Mouse (Mus musculus): ENCODE measurements around the gene Slc29a3. TPM values are rescaled to one million over a fixed set of nuclear protein-coding genes. Genes with fewer than 3 reads are reported as not detected.
"Not testable (repeated sequence)": the region's sequence is repeated elsewhere in the genome, so short reads cannot be mapped to it uniquely, and the experiment has no call there.

Slc29a3 gene
- polyA plus RNA-seq, 1 experiment from 2014 or later: 4.4 TPM

DNA sequence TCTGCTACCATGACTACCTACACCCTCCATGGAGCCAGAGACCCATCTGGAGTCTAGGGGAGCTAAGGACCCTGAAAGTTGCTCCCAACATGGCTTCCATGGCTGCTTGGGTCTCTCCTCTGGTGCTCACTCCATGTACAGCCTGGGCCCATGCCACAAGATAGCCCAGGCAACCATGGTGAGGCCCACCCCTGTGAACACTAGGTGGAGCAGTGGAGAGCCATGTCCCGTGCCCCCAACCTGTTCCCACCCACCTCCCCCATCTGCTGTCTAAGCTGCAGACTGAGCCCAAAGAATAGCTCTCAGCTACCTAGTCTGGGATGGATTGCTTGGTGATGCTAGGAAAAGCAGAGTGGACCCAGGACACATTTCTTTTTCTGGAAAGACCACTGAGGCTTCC lies 29.2 kb downstream of the Slc29a3 start:
- Histone ChIP-seq H3K27me3 (ENCODE audit: control insufficient read depth, insufficient read depth, low read depth, low read length) (no peaks in the 10 kb centered on the region), H3K4me3 (ENCODE audit: low read depth, low read length) (no peak overlapping the region), H3K9ac (ENCODE audit: low read depth, low read length) (no peak overlapping the region), H3K9me3 (replicated peaks; ENCODE audit: control insufficient read depth, low read length) (no peaks in the 10 kb centered on the region), H3K4me2 (ENCODE audit: low read depth, low read length) (no peak overlapping the region), H3K27ac (ENCODE audit: low read length) (no peak overlapping the region), H3K36me3 (ENCODE audit: control insufficient read depth, insufficient read depth) (no peaks in the 10 kb centered on the region), H3K4me1 (ENCODE audit: control insufficient read depth, low read depth, low read length) (no peaks in the 10 kb centered on the region)
- no peak for ATAC-seq (ENCODE audit: low read depth)
- 30% methylated on average over 1 of the region's 1 CpGs for WGBS (ENCODE audit: insufficient replicate concordance)

DNA sequence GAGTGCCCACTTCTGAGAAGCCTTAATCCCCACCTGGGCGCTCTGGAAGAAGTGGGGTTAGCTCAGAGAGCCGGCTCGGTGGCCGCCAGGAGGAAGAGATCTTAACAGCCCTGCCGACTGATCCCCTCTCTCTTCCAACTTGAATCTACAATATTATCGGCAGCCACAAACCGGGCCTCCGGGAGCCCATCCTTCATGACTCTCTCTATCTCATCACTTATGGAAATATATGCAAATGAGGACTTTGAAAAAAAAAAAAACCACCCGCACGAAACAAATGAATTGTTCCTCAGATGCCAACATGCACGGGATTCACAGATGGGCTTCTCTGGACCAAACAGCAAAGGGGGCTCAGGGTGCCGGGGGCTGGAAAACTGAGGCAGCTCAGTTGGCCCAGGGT lies 31.0 kb downstream of the Slc29a3 start:
- no peak overlapping the region for H3K9ac ChIP-seq (ENCODE audit: low read depth, low read length)

DNA sequence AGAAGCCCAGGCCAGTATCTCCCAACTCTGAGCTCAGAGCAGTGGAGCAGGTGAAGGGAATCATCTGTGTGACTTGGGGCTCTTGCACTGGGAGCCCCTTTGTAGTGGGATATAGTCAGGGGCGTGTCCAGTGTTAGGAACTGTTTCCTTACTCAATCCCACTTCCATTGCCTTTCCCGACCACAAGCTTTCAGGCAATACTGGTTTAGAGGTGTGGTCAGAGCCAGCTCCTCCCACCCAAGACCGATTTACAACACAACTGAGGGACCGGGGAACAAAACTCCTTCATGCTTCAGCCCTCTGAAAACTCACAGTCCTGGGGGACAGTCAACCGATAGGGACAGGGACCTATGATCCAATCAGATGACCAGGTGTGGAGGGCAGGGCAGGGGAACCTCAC lies 32.1 kb downstream of the Slc29a3 start:
- no peak for ATAC-seq (ENCODE audit: low read depth)
- Histone ChIP-seq H3K9me3 (replicated peaks; ENCODE audit: control insufficient read depth, low read length) (no peaks in the 10 kb centered on the region), H3K27ac (ENCODE audit: low read length) (no peak overlapping the region), H3K9ac (ENCODE audit: low read depth, low read length) (no peak overlapping the region), H3K4me1 (ENCODE audit: control insufficient read depth, low read depth, low read length) (no peaks in the 10 kb centered on the region), H3K36me3 (ENCODE audit: control insufficient read depth, insufficient read depth) (no peaks in the 10 kb centered on the region), H3K27me3 (ENCODE audit: control insufficient read depth, insufficient read depth, low read depth, low read length) (no peaks in the 10 kb centered on the region), H3K4me3 (ENCODE audit: low read depth, low read length) (no peak overlapping the region), H3K4me2 (ENCODE audit: low read depth, low read length) (no peak overlapping the region)
- 63% methylated on average over 5 of the region's 5 CpGs for WGBS (ENCODE audit: insufficient replicate concordance)

More for the DNA sequence above, 31.0 kb downstream of the Slc29a3 start:
- 67% methylated on average over 12 of the region's 12 CpGs for WGBS (ENCODE audit: insufficient replicate concordance)
- no peaks in the 10 kb centered on the region for H3K36me3 ChIP-seq (ENCODE audit: control insufficient read depth, insufficient read depth)
- H3K27me3 ChIP-seq (ENCODE audit: control insufficient read depth, insufficient read depth, low read depth, low read length): no peaks in the 10 kb centered on the region
- H3K4me2 ChIP-seq (ENCODE audit: low read depth, low read length): no peak overlapping the region
- H3K4me1 ChIP-seq (ENCODE audit: control insufficient read depth, low read depth, low read length): no peaks in the 10 kb centered on the region
- H3K4me3 ChIP-seq (ENCODE audit: low read depth, low read length): no peak overlapping the region
- no peak for ATAC-seq (ENCODE audit: low read depth)
- no peaks in the 10 kb centered on the region for H3K9me3 ChIP-seq (replicated peaks; ENCODE audit: control insufficient read depth, low read length)
- H3K27ac ChIP-seq (ENCODE audit: low read length): no peak overlapping the region

DNA sequence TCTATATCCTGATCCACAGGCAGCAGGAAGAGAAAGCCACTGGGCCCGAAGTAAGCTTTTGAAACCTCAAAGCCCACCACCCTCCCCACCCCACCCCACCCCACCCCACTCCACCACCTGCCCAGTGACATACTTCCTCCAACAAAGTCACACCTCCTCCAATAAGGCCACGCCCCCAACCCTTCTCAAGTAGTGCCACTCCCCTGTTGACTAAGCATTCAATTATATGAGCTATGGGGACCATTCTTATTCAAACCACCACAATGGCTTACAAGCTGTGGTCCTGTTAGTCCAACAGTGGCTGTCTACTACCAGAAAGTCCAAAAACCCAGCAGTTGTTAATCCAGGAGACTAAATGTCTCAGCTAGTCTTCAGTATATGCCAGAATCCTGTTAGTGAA lies 34.1 kb downstream of the Slc29a3 start:
- no peaks in the 10 kb centered on the region for H3K9me3 ChIP-seq (replicated peaks; ENCODE audit: control insufficient read depth, low read length)
- no peaks in the 10 kb centered on the region for H3K27me3 ChIP-seq (ENCODE audit: control insufficient read depth, insufficient read depth, low read depth, low read length)
- H3K27ac ChIP-seq (ENCODE audit: low read length): no peak overlapping the region
- WGBS (ENCODE audit: insufficient replicate concordance): 66% methylated on average over 2 of the region's 2 CpGs
- H3K36me3 ChIP-seq (ENCODE audit: control insufficient read depth, insufficient read depth): no peaks in the 10 kb centered on the region
- no peak overlapping the region for H3K9ac ChIP-seq (ENCODE audit: low read depth, low read length)
- no peaks in the 10 kb centered on the region for H3K4me1 ChIP-seq (ENCODE audit: control insufficient read depth, low read depth, low read length)
- H3K4me2 ChIP-seq (ENCODE audit: low read depth, low read length): no peak overlapping the region
- no peak for ATAC-seq (ENCODE audit: low read depth)
- no peak overlapping the region for H3K4me3 ChIP-seq (ENCODE audit: low read depth, low read length)

DNA sequence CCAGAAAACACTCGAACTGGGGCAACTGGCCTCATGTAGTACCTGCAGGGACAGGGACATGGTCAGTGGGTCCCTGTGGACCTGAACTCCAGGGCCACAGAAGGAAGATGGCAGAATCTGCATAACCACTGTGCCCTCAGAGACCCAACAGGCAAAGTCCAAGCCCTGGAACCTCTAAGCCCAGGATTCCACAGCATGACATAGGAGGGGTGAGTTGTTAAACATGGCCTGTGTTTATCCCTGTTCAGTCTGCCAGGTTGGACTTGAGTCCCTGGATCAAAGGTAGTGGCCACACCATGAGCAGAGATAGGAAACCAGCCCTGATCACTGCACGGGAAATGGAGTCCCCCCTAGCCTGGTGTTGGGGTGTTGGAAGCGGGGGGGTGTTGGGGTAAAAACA lies 36.1 kb downstream of the Slc29a3 start:
- Histone ChIP-seq H3K27me3 (ENCODE audit: control insufficient read depth, insufficient read depth, low read depth, low read length) (no peaks in the 10 kb centered on the region), H3K36me3 (ENCODE audit: control insufficient read depth, insufficient read depth) (no peaks in the 10 kb centered on the region), H3K9ac (ENCODE audit: low read depth, low read length) (no peak overlapping the region), H3K27ac (ENCODE audit: low read length) (no peak overlapping the region), H3K9me3 (replicated peaks; ENCODE audit: control insufficient read depth, low read length) (no peaks in the 10 kb centered on the region), H3K4me1 (ENCODE audit: control insufficient read depth, low read depth, low read length) (no peaks in the 10 kb centered on the region), H3K4me2 (ENCODE audit: low read depth, low read length) (no peak overlapping the region), H3K4me3 (ENCODE audit: low read depth, low read length) (no peak overlapping the region)
- WGBS (ENCODE audit: insufficient replicate concordance): 64% methylated on average over 3 of the region's 3 CpGs
- ATAC-seq (ENCODE audit: low read depth): peak; percentile 51; the same call in 1 of the 2 replicates

DNA sequence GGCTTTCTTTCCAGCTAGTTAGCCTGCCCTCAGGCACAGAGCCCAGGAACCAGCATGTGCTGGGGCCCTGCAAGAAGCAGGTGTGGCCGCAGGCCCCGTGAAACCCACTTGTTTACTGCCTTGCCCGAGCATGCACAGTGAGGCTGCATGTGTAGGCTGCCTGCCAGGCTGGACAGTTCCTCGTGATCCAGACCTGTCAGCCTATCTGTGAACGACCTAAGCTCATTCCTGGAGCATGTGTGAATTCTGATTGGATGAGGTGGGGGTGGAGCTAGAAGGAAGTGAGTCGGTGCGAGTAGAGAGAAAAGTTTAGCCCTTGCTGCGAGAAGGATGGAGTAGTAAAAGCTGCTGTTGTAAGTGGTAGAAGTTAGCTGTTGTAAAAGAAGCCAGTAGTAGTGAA lies 40.3 kb downstream of the Slc29a3 start:
- not testable (repeated sequence) for H3K27ac ChIP-seq (ENCODE audit: low read length); H3K9me3 ChIP-seq (replicated peaks; ENCODE audit: control insufficient read depth, low read length); H3K9ac ChIP-seq (ENCODE audit: low read depth, low read length); H3K4me3 ChIP-seq (ENCODE audit: low read depth, low read length); H3K4me2 ChIP-seq (ENCODE audit: low read depth, low read length); H3K36me3 ChIP-seq (ENCODE audit: control insufficient read depth, insufficient read depth); H3K27me3 ChIP-seq (ENCODE audit: control insufficient read depth, insufficient read depth, low read depth, low read length); ATAC-seq (ENCODE audit: low read depth); H3K4me1 ChIP-seq (ENCODE audit: control insufficient read depth, low read depth, low read length)
- 56% methylated on average over 8 of the region's 8 CpGs for WGBS (ENCODE audit: insufficient replicate concordance)

DNA sequence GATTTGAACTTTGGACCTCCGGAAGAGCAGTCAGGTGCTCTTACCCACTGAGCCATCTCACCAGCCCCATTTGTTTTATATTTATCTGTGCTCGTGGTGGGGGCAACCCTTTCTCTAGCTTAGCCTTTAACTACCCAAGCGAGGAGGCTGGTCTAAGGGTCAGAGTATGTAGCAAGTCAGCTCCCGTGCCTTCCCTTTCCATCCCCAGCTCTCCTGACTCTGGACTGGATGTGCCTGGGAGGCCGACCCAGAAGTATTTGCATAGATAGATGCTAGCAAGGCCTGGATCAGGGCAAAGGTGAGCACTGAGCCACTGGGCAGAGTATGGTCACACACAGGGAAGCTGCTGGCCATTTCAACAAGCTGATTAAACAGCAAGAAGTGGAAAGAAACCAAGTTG lies 43.8 kb downstream of the Slc29a3 start:
- Histone ChIP-seq H3K9ac (ENCODE audit: low read depth, low read length) (no peak overlapping the region), H3K9me3 (replicated peaks; ENCODE audit: control insufficient read depth, low read length) (no peaks in the 10 kb centered on the region), H3K27ac (ENCODE audit: low read length) (no peak overlapping the region), H3K4me1 (ENCODE audit: control insufficient read depth, low read depth, low read length) (no peaks in the 10 kb centered on the region), H3K36me3 (ENCODE audit: control insufficient read depth, insufficient read depth) (no peaks in the 10 kb centered on the region), H3K27me3 (ENCODE audit: control insufficient read depth, insufficient read depth, low read depth, low read length) (no peaks in the 10 kb centered on the region), H3K4me3 (ENCODE audit: low read depth, low read length) (no peak overlapping the region), H3K4me2 (ENCODE audit: low read depth, low read length) (no peak overlapping the region)
- 48% methylated on average over 5 of the region's 5 CpGs for WGBS (ENCODE audit: insufficient replicate concordance)
- ATAC-seq (ENCODE audit: low read depth): peak; percentile 72

DNA sequence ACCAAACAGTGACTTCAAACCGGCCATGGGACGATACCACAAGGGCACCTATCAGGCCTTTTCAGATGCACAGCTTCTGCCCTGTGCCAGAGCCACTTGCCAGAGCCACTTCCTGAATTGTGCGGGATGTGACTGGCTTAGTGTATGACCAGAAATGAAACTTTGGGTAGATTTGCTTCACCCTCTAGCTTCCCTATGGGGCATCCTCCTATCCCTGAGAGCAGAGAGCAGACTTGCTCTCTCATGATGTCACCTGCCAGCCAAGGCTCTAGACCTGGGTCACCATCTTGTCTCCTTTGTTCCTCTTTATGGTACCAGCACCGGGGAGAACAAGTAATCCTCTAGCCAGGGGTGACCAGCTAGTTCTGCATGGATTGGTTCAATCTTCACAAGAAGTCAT lies 46.3 kb downstream of the Slc29a3 start:
- 47% methylated on average over 4 of the region's 4 CpGs for WGBS (ENCODE audit: insufficient replicate concordance)
- no peak overlapping the region for H3K9ac ChIP-seq (ENCODE audit: low read depth, low read length)
- H3K4me2 ChIP-seq (ENCODE audit: low read depth, low read length): no peak overlapping the region
- no peak overlapping the region for H3K27ac ChIP-seq (ENCODE audit: low read length)
- no peaks in the 10 kb centered on the region for H3K4me1 ChIP-seq (ENCODE audit: control insufficient read depth, low read depth, low read length)
- no peaks in the 10 kb centered on the region for H3K36me3 ChIP-seq (ENCODE audit: control insufficient read depth, insufficient read depth)
- H3K4me3 ChIP-seq (ENCODE audit: low read depth, low read length): no peak overlapping the region
- H3K9me3 ChIP-seq (replicated peaks; ENCODE audit: control insufficient read depth, low read length): no peaks in the 10 kb centered on the region
- ATAC-seq (ENCODE audit: low read depth): no peak
- no peaks in the 10 kb centered on the region for H3K27me3 ChIP-seq (ENCODE audit: control insufficient read depth, insufficient read depth, low read depth, low read length)

DNA sequence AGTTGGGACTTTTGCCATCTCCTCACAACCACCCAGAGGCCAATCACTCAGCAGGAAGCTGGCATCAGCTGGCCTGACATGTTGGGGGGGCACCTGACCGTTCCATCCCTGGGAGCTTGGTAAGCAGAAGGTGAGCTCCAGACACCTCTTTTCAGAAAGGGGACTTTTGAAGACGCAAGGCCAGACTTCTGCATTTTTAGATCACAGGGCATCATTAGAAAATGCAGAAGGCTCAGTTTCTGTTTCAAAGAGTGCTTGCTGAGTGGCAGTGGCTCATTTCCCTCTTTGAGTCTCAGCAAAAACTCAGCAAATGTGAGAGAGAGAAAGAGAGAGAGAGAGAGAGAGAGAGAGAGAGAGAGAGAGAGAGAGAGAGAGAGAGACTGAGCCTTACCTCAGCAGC lies 47.5 kb downstream of the Slc29a3 start:
- H3K27me3 ChIP-seq (ENCODE audit: control insufficient read depth, insufficient read depth, low read depth, low read length): no peaks in the 10 kb centered on the region
- no peak overlapping the region for H3K9ac ChIP-seq (ENCODE audit: low read depth, low read length)
- no peaks in the 10 kb centered on the region for H3K36me3 ChIP-seq (ENCODE audit: control insufficient read depth, insufficient read depth)
- no peak for ATAC-seq (ENCODE audit: low read depth)
- 26% methylated on average over 2 of the region's 2 CpGs for WGBS (ENCODE audit: insufficient replicate concordance)
- no peak overlapping the region for H3K27ac ChIP-seq (ENCODE audit: low read length)
- H3K4me1 ChIP-seq (ENCODE audit: control insufficient read depth, low read depth, low read length): no peaks in the 10 kb centered on the region
- no peaks in the 10 kb centered on the region for H3K9me3 ChIP-seq (replicated peaks; ENCODE audit: control insufficient read depth, low read length)
- H3K4me2 ChIP-seq (ENCODE audit: low read depth, low read length): no peak overlapping the region
- no peak overlapping the region for H3K4me3 ChIP-seq (ENCODE audit: low read depth, low read length)

DNA sequence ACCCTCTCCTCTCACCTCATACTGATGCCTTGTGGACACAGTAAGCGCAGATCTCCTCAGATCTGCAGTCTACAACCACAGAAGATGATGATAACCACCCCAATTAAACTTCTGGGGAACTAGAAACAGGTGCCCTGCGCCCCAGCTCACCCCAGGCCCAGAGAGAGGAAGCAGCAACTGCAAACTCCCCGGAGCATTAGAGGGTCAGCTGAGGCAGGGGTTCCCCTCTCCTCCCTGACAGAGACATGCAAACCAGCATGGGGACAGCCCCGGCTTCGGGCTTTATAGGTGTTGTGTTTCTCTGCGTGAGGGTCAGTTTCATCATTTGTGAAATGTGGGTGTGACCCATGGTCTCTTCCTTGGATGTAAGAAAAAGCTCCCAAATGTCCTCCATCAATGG lies 54.8 kb downstream of the Slc29a3 start:
- no peaks in the 10 kb centered on the region for H3K9me3 ChIP-seq (replicated peaks; ENCODE audit: control insufficient read depth, low read length)
- H3K27ac ChIP-seq (ENCODE audit: low read length): no peak overlapping the region
- 55% methylated on average over 6 of the region's 6 CpGs for WGBS (ENCODE audit: insufficient replicate concordance)
- H3K36me3 ChIP-seq (ENCODE audit: control insufficient read depth, insufficient read depth): no peaks in the 10 kb centered on the region
- H3K27me3 ChIP-seq (ENCODE audit: control insufficient read depth, insufficient read depth, low read depth, low read length): no peaks in the 10 kb centered on the region
- no peak overlapping the region for H3K4me2 ChIP-seq (ENCODE audit: low read depth, low read length)
- no peak for ATAC-seq (ENCODE audit: low read depth)
- no peak overlapping the region for H3K4me3 ChIP-seq (ENCODE audit: low read depth, low read length)
- no peaks in the 10 kb centered on the region for H3K4me1 ChIP-seq (ENCODE audit: control insufficient read depth, low read depth, low read length)
- H3K9ac ChIP-seq (ENCODE audit: low read depth, low read length): no peak overlapping the region
